Mouse (Mus musculus) intestine, postnatal 0 days (tissue): ENCODE measurements around the gene Arfgap2. TPM values are rescaled to one million over a fixed set of nuclear protein-coding genes. Genes with fewer than 3 reads are reported as not detected.
A peak's percentile ranks its signal among the peaks of the same experiment; 100 is the strongest.

Experiments
- ATAC-seq: fragments of 200-750 bp; cut with Nextera tagmentation; 2 replicates; pipeline ENCODE4 v1.8.0; 2017; ENCODE audit warnings: mild to moderate bottlenecking, moderate TSS enrichment, moderate library complexity
- H3K27ac ChIP-seq: fragments of 300-500 bp; sonication (generic); 2 replicates; pipeline ENCODE4 v1.5.1; 2014; ENCODE audit warnings: mild to moderate bottlenecking, low read depth, low read length, moderate library complexity
- H3K27me3 ChIP-seq: fragments of 300-500 bp; sonication (generic); replicated peaks from 2 replicates; pipeline ENCODE4 v1.6.1; 2014; ENCODE audit warnings: low read length, mixed read lengths; ENCODE audit not compliant: control insufficient read depth, insufficient read depth
- H3K36me3 ChIP-seq: fragments of 300-500 bp; sonication (generic); 2 replicates; pipeline ENCODE4 v1.6.1; 2014; ENCODE audit warnings: mild to moderate bottlenecking, moderate library complexity; ENCODE audit not compliant: control insufficient read depth, insufficient read depth
- H3K4me1 ChIP-seq: fragments of 300-500 bp; sonication (generic); replicated peaks from 2 replicates; pipeline ENCODE4 v1.6.1; 2014; ENCODE audit warnings: antibody characterized with exemption, low read length, mixed read lengths; ENCODE audit not compliant: control insufficient read depth, insufficient read depth
- H3K4me2 ChIP-seq: fragments of 300-500 bp; sonication (generic); replicated peaks from 2 replicates; pipeline ENCODE4 v1.6.1; 2014; ENCODE audit warnings: low read depth, mild to moderate bottlenecking, moderate library complexity
- H3K4me3 ChIP-seq: fragments of 300-500 bp; sonication (generic); 2 replicates; pipeline ENCODE4 v1.5.1; 2014; ENCODE audit warnings: low read depth, low read length
- H3K9ac ChIP-seq: fragments of 300-500 bp; sonication (generic); 2 replicates; pipeline ENCODE4 v1.6.1; 2014; ENCODE audit warnings: mild to moderate bottlenecking, low read depth, low read length
- H3K9me3 ChIP-seq: fragments of 300-500 bp; sonication (generic); 2 replicates; pipeline ENCODE4 v1.6.1; 2016; ENCODE audit warnings: mixed run types; ENCODE audit not compliant: control insufficient read depth
- CTCF ChIP-seq: sonication (generic); IDR thresholded peaks from 2 replicates; pipeline ENCODE4 v1.5.1; 2016; ENCODE audit warnings: low read depth, mild to moderate bottlenecking, control low read depth, antibody characterized with exemption, moderate library complexity
- WGBS: fragments of 180-500 bp; shearing (Covaris S2); extraction: QIAGEN DNeasy Blood & Tissue Kit; methylation state at CpG from one replicate; pipeline ENCODE4 v1.1.7; 2014; 5-methylcytosine and 5-hydroxymethylcytosine counted together
- polyA plus RNA-seq: library from polyadenylated mRNA; unstranded; fragments of >200 nt; fragmentation: Nextera tagmentation; extraction: Ambion mirVana; gene quantifications from 2 replicates; pipeline ENCODE4 v1.2.1, GENCODE M21; 2015

Gene Arfgap2
- polyA plus RNA-seq, 1 experiment from 2014 or later: 37.6 TPM

DNA sequence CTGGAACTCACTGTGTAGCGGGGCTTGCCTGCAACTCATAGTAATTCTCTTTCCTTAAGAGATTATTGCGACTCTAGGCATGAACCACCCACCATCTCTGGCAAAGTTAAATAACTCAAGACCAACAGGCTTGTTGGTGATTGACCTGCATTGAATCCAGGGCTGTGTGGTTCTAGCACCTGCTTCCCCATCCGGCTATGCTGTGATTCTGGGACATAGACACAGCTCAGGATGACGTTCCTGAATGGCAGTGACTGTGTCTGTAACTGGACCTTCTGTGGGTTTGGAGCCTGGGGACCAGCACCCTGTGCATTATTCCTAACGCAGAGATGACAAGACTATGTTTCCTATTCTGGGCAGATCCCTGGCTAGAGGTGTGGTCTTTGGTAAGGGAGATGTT, 31.1 kb downstream of the Arfgap2 start:
- Histone ChIP-seq H3K4me1 (no peaks in the 10 kb centered on the region), H3K4me3 (no peak overlapping the region), H3K27ac (no peak overlapping the region), H3K36me3 (no peaks in the 10 kb centered on the region), H3K9me3 (no peaks in the 10 kb centered on the region), H3K27me3 (no peaks in the 10 kb centered on the region), H3K4me2 (no peak overlapping the region), H3K9ac (no peak overlapping the region)
- no peak for ATAC-seq
- WGBS: 93% methylated on average over 5 of the region's 5 CpGs
- TF ChIP-seq CTCF: no peak

DNA sequence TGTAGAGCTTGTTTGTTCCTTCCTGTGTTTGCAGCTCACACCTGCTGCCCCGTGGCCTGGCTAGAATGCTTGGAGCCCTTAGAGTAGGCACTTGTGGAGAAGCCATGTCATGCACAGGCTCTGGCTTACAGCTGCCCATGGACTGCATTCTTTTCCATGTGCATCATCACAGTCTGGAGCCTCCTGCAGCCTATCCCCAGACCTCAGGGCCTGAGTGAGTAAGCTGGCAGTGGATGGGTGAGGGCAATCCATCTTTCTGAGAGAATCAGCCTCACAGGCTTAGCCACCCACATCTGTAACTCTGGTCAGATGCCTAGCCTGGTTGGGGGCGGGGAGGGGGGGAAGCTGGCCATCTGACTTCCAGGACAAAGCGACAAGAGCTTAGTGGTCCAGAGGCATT, 34.4 kb downstream of the Arfgap2 start:
- TF ChIP-seq CTCF: no peak
- H3K4me3 ChIP-seq: no peak overlapping the region
- H3K36me3 ChIP-seq: no peaks in the 10 kb centered on the region
- no peaks in the 10 kb centered on the region for H3K4me1 ChIP-seq
- 0 out of 2 replicates have a peak, but pooled peaks have one; percentile 38 for ATAC-seq
- H3K27ac ChIP-seq: no peak overlapping the region
- H3K9me3 ChIP-seq: no peaks in the 10 kb centered on the region
- H3K27me3 ChIP-seq: no peaks in the 10 kb centered on the region
- no peak overlapping the region for H3K9ac ChIP-seq
- WGBS: 58% methylated on average over 3 of the region's 3 CpGs
- no peak overlapping the region for H3K4me2 ChIP-seq

DNA sequence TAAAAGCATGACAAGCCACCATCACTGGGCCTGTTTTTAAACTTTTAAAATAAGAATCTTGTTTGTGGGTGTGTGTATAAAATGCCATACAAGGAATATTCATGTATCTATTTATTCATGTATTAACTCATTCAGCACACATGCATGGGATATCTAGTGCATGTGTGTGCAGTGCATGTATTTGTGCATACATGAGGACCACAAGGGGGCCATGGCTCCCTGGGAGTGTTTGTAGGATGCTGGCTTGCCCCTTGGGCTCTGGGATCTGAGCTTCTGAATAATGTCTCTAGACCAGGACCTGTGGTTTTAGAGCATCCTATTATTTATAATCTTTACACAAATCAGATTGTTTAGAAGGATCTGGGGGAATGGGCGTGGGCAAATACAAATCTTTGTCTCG, 36.0 kb downstream of the Arfgap2 start:
- no peaks in the 10 kb centered on the region for H3K27me3 ChIP-seq
- no peak overlapping the region for H3K4me3 ChIP-seq
- no peaks in the 10 kb centered on the region for H3K36me3 ChIP-seq
- ATAC-seq: no peak
- H3K9me3 ChIP-seq: no peaks in the 10 kb centered on the region
- no peaks in the 10 kb centered on the region for H3K4me1 ChIP-seq
- no peak overlapping the region for H3K9ac ChIP-seq
- no peak overlapping the region for H3K27ac ChIP-seq
- H3K4me2 ChIP-seq: no peak overlapping the region
- peak; percentile 48 for TF ChIP-seq CTCF
- WGBS: 86% methylated on average over 2 of the region's 2 CpGs

DNA sequence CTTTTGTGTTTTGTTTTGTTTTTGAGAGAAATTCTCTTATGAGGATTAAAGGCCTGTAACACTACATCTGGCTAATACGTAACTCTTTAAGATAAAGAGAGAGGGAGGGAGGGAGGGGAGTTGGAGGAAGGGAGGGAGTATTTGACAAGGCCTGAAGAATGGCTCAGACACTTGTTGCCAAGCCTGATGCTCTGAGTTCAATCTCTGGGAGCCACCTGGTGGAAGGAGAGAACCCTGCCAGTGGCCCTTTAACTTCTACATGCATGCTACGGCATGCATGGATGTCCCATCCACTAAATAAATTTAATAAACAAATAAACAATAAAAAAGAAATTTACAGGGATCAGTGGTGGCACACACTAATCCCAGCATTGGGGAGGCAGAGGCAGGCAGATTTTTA, 37.1 kb downstream of the Arfgap2 start:
- no peak for ATAC-seq
- Histone ChIP-seq H3K9ac (no peak overlapping the region), H3K27me3 (no peaks in the 10 kb centered on the region), H3K36me3 (no peaks in the 10 kb centered on the region), H3K4me2 (no peak overlapping the region), H3K27ac (no peak overlapping the region), H3K9me3 (no peaks in the 10 kb centered on the region), H3K4me1 (no peaks in the 10 kb centered on the region), H3K4me3 (no peak overlapping the region)
- WGBS: 64% methylated on average over 2 of the region's 2 CpGs
- peak; percentile 57 for TF ChIP-seq CTCF

DNA sequence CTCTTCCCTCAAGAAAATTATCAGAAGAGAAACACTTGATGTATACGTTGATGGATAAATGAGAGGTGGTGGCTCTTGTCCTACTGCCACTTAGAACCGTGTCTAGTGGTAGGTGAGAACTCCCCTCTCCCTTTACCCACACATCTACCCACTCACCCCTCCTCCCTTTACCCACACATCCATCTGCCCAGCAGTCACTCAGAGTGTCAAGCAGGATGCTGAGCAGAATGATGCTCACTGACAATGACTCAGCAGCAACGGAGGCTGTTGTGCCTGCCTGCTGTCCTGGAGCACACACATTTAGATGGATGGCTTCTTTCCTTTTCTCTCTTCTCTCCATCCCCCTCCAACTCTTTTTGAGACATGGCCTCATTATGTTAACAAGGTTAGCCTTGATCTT, 38.1 kb downstream of the Arfgap2 start:
- no peak overlapping the region for H3K4me3 ChIP-seq
- H3K36me3 ChIP-seq: no peaks in the 10 kb centered on the region
- no peak for ATAC-seq
- TF ChIP-seq CTCF: no peak
- no peak overlapping the region for H3K4me2 ChIP-seq
- H3K4me1 ChIP-seq: no peaks in the 10 kb centered on the region
- H3K9ac ChIP-seq: no peak overlapping the region
- no peaks in the 10 kb centered on the region for H3K9me3 ChIP-seq
- WGBS: 80% methylated on average over 3 of the region's 3 CpGs
- no peaks in the 10 kb centered on the region for H3K27me3 ChIP-seq
- no peak overlapping the region for H3K27ac ChIP-seq

DNA sequence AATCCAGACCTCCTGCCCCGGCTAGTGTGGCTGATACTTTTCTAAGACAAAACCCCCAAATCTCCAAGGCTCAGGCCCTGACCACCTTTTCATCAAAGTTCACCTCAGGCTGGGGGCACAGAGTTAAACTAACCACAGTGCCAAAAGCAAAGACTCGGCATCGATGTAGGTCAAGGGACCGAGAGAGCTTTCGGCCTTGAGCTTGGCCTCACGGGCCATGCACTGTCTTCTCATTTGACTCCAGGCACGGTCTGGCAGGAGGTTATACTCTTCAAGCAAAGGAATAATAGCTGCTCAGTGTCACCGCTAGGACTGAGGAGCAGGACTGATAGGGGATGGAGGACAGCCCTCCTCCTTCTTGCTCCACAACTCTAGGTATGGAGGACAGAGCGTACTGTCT, 41.2 kb downstream of the Arfgap2 start:
- Histone ChIP-seq H3K4me2 (no peak overlapping the region), H3K4me3 (no peak overlapping the region), H3K4me1 (no peaks in the 10 kb centered on the region), H3K27ac (no peak overlapping the region), H3K27me3 (no peaks in the 10 kb centered on the region), H3K36me3 (no peaks in the 10 kb centered on the region), H3K9me3 (no peaks in the 10 kb centered on the region), H3K9ac (no peak overlapping the region)
- TF ChIP-seq CTCF: no peak
- no peak for ATAC-seq
- WGBS: 96% methylated on average over 9 of the region's 9 CpGs

DNA sequence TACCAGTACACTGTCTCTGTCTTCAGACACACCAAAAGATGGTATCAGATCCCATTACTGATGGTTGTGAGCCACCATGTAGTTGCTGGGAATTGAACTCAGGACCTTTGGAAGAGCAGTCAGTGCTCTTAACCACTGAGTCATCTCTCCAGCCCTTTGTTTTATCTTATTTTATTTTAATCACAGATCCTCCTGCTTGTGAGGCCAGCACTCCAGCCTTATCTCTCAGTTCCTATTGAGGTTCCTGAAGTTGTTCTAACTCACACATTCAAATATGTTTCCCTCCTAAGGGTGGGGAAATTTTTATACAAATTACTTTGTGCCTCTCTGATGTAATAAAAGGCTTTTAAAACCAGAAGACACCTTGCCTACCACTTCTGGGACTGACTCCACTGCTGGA, 41.8 kb downstream of the Arfgap2 start:
- Histone ChIP-seq H3K9ac (no peak overlapping the region), H3K4me1 (no peaks in the 10 kb centered on the region), H3K4me2 (no peak overlapping the region), H3K9me3 (no peaks in the 10 kb centered on the region), H3K4me3 (no peak overlapping the region), H3K27ac (no peak overlapping the region), H3K27me3 (no peaks in the 10 kb centered on the region), H3K36me3 (no peaks in the 10 kb centered on the region)
- no peak for ATAC-seq
- no peak for TF ChIP-seq CTCF
